Mouse (Mus musculus) heart, adult 2 months (tissue): ENCODE measurements at regions not wholly inside any gene's neighbourhood (a gene's known extent, or its start where the extent isn't known, plus 50 kb on each side); places are given as distances from the start of the nearest gene placed in this dataset.

Source experiments
- DNase-seq, 2 experiments: peaks; one replicate each; pipeline ENCODE4 v3.0.0; 2021
- H3K27ac ChIP-seq: fragments of 200-600 bp; 2 replicates; pipeline ENCODE4 v1.8.1; 2022
- H3K27me3 ChIP-seq: fragments of 200-500 bp; 2 replicates; pipeline ENCODE4 v1.6.1; 2012; ENCODE audit warnings: mild to moderate bottlenecking, low read length, inconsistent platforms, mixed read lengths; ENCODE audit not compliant: control insufficient read depth, insufficient read depth
- H3K36me3 ChIP-seq: fragments of 200-500 bp; 2 replicates; pipeline ENCODE4 v1.6.1; 2012; ENCODE audit warnings: low read length, inconsistent platforms; ENCODE audit not compliant: control insufficient read depth, insufficient read depth
- H3K4me1 ChIP-seq: fragments of 200-500 bp; 2 replicates; pipeline ENCODE4 v1.6.1; 2011; ENCODE audit warnings: low read length; ENCODE audit not compliant: control insufficient read depth, insufficient read depth
- H3K4me3 ChIP-seq: fragments of 200-600 bp; 2 replicates; pipeline ENCODE4 v1.8.1; 2022
- H3K79me2 ChIP-seq: fragments of 200-500 bp; replicated peaks from 2 replicates; pipeline ENCODE4 v1.6.1; 2012; ENCODE audit warnings: mild to moderate bottlenecking, inconsistent platforms, low read length, moderate library complexity, mixed read lengths; ENCODE audit not compliant: control insufficient read depth, insufficient read depth
- H3K9ac ChIP-seq: fragments of 200-500 bp; 2 replicates; pipeline ENCODE4 v1.6.1; 2012; ENCODE audit warnings: low read depth, mild to moderate bottlenecking, control low read depth, inconsistent platforms, low read length, mixed read lengths
- CTCF ChIP-seq: fragments of 200-600 bp; IDR thresholded peaks from 2 replicates; pipeline ENCODE4 v1.8.1; 2022; ENCODE audit warnings: antibody characterized with exemption, mild to moderate bottlenecking, moderate library complexity
- EP300 ChIP-seq: fragments of 200-500 bp; IDR thresholded peaks from 2 replicates; pipeline ENCODE4 v1.6.1; 2011; ENCODE audit warnings: low read depth, low read length, control low read depth; ENCODE audit not compliant: insufficient read depth
- POLR2A ChIP-seq: fragments of 200-500 bp; IDR thresholded peaks from 2 replicates; pipeline ENCODE4 v1.6.1; 2011; ENCODE audit warnings: mild to moderate bottlenecking, low read depth, low read length, control low read depth; ENCODE audit not compliant: insufficient read depth
- WGBS: fragments of 180-500 bp; shearing (Covaris S2); methylation state at CpG from one replicate; pipeline ENCODE4 v1.1.7; 2018; 5-methylcytosine and 5-hydroxymethylcytosine counted together
- intact Hi-C: fragments of 180-260 bp; cut with DNase I; formaldehyde crosslinking; loops from one replicate; pipeline ENCODE4 v1.15.1; 2025

DNA sequence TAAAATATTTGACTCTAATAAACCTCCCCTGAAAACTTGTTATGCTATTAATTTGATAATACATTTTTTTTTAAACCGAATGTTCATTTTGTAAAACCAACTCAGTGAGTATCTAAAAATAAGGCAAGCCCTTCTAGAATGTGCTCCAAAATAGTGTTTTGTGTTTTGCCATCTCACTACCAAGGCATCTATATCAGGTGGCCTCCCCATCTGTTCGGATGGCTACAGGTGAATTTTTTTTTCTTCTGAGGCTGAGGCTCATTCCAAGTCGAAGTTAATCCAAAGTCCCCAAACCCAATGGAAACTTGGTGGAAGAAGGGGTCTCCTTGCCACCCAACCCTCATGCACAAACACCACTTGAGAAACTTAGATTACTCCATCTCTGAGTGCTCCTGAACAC is 396.3 kb upstream of the 3110018I06Rik start:
- WGBS = 70% methylated on average over 3 of the region's 3 CpGs
- H3K4me1 ChIP-seq = no peaks in the 10 kb centered on the region
- no peak overlapping the region for H3K9ac ChIP-seq
- no peaks in the 10 kb centered on the region for H3K79me2 ChIP-seq
- TF ChIP-seq EP300 (no peak), POLR2A (no peak), CTCF (no peak)
- intact Hi-C loops = no loop called here
- H3K4me3 ChIP-seq = no peak overlapping the region
- DNase-seq = no peak
- no peak overlapping the region for H3K27ac ChIP-seq
- no peaks in the 10 kb centered on the region for H3K36me3 ChIP-seq
- H3K27me3 ChIP-seq = no peaks in the 10 kb centered on the region

DNA sequence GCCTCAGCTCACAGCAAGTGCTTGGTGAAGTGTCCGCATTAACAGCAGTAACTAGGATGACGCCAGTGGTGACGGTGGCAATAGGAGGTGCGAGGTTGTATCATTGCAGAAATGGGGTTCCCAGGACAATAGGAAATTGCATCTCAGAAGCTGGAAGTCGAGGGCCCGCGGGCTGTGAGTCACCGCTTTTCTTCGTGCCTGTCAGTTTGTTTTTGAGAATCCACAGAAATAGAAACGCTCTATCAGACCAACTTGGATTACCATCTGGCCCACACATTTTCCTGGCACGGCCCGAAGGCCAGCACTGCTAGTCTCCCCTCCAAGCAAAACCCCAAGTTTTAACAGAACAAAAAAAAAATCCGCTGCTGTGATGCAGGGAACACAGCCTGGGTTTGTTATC is 395.1 kb upstream of the 3110018I06Rik start:
- Histone ChIP-seq H3K27ac (no peak overlapping the region), H3K4me3 (no peak overlapping the region), H3K9ac (no peak overlapping the region), H3K36me3 (no peaks in the 10 kb centered on the region), H3K4me1 (no peaks in the 10 kb centered on the region), H3K79me2 (no peaks in the 10 kb centered on the region), H3K27me3 (no peaks in the 10 kb centered on the region)
- intact Hi-C loops = no loop called here
- DNase-seq = no peak
- no peak for TF ChIP-seq EP300
- no peak for TF ChIP-seq POLR2A
- no peak for TF ChIP-seq CTCF
- WGBS = 72% methylated on average over 13 of the region's 13 CpGs

DNA sequence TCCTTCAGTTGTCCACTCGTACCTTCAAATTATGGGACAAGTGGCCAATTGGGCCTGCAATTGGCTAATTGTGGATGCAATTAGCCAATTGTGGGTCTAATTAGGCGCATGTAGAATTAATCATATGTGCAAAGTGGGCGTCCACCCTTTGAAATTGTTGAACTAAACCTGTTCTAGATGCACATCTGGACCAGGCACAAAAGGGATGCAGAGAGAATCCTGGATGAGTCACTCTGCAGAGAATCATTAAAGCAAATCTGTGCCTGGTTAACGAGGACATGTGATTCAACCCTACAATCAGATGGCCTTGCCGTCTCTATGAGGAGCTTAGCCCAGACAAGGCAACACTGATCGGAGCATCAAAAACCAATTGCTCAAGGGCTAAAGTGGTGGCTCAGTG is 393.0 kb upstream of the 3110018I06Rik start:
- H3K27ac ChIP-seq = no peak overlapping the region
- WGBS = 78% methylated on average over 6 of the region's 6 CpGs
- TF ChIP-seq EP300 (no peak), POLR2A (no peak), CTCF (no peak)
- H3K27me3 ChIP-seq = no peaks in the 10 kb centered on the region
- H3K4me1 ChIP-seq = no peaks in the 10 kb centered on the region
- H3K4me3 ChIP-seq = no peak overlapping the region
- no peaks in the 10 kb centered on the region for H3K36me3 ChIP-seq
- no peak for DNase-seq
- H3K9ac ChIP-seq = no peak overlapping the region
- intact Hi-C loops = no loop called here
- H3K79me2 ChIP-seq = no peaks in the 10 kb centered on the region

DNA sequence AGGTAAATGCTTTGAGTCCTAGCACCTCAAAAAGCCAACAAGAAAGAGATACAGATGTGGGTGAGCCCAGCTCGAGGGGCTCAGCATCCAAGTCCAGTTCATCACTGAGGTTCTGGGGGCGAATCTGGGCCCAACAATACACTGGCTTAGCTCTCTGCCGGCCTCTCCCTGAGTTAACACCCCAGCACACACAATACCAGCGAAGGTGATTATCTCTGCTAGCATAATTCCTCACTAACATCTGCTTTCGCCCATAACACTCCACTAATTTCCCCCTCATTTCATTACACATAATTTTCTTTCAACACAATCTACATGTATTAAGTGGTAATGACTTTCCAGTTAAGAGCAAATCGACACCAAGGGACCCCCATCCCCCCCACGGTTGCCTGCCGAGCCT is 383.9 kb upstream of the 3110018I06Rik start:
- WGBS = 35% methylated on average over 8 of the region's 8 CpGs
- Histone ChIP-seq H3K79me2 (no peaks in the 10 kb centered on the region), H3K27ac (no peak overlapping the region), H3K4me1 (no peaks in the 10 kb centered on the region), H3K9ac (no peak overlapping the region), H3K4me3 (no peak overlapping the region), H3K36me3 (no peaks in the 10 kb centered on the region), H3K27me3 (no peaks in the 10 kb centered on the region)
- intact Hi-C loops = no loop called here
- TF ChIP-seq CTCF = no peak
- TF ChIP-seq POLR2A = no peak
- no peak for TF ChIP-seq EP300
- no peak for DNase-seq

DNA sequence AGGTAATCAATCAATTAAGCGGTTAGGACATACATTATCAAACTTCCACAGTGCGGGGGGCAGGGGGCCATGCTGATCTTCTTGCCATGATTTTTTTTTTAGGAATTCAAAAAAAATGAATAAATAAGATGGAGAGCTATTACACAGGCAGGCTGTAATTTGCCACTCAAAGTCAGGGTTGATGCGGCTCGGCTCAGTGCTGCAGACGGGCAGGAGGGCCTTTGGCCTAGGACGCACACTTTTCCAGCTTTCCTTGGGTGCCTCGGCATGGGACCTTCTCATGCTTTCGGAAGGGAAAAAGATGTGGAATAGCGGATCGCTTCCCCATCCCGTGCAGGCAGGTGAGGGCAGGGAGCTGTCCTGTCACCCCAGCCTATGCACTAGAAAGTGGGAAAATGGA is 383.4 kb upstream of the 3110018I06Rik start:
- no peak for DNase-seq
- intact Hi-C loops = no loop called here
- 60% methylated on average over 11 of the region's 11 CpGs for WGBS
- no peak overlapping the region for H3K4me3 ChIP-seq
- H3K36me3 ChIP-seq = no peaks in the 10 kb centered on the region
- no peak overlapping the region for H3K27ac ChIP-seq
- H3K79me2 ChIP-seq = no peaks in the 10 kb centered on the region
- TF ChIP-seq POLR2A = no peak
- no peak for TF ChIP-seq CTCF
- TF ChIP-seq EP300 = no peak
- H3K27me3 ChIP-seq = no peaks in the 10 kb centered on the region
- H3K4me1 ChIP-seq = no peaks in the 10 kb centered on the region
- H3K9ac ChIP-seq = no peak overlapping the region

DNA sequence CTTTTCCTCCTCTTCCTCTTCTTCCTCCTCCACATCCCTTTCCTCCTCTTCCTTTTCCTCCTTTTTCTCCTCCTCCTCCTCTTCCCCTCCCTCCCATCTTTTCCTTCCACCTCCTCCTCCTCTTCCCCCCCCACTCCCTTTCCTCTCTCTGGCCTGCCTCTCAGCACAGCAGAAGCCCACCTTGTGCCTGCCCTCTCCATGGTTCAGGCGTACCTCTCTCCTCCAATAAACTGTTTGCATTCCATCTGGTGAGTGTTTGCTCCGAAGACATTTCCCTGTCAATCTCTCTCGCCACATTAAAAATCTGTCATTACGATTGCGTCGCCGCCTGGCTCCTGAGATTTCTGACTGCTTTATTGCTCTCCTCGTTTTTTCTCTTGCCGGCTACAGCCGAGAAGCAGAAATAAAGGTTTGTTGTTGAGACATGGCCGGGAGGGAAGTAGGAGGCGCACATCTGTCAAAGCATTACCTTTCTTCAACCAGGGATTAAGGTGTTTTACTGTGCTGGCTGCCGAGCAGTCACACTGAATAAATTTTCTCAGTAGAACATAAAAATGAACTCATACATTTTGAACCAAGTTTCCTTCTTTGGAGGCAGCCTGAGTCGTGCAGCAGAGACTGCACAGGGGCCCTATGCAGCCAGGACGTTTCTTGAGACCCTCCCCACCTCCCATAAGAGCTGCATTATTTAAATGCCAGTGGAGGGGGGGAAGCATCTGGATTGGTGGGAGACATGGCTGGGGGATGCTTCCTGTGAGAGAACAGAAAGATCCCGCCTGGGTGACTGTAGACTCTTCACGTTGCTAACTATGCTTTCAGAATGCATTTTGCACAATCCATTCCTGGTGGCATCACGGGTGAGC is 376.3 kb upstream of the 3110018I06Rik start:
- Histone ChIP-seq H3K4me3 (no peak overlapping the region), H3K36me3 (no peaks in the 10 kb centered on the region), H3K4me1 (no peaks in the 10 kb centered on the region), H3K27me3 (no peaks in the 10 kb centered on the region), H3K9ac (no peak overlapping the region), H3K27ac (no peak overlapping the region), H3K79me2 (no peaks in the 10 kb centered on the region)
- no peak for DNase-seq
- 63% methylated on average over 18 of the region's 18 CpGs for WGBS
- no peak for TF ChIP-seq CTCF
- no peak for TF ChIP-seq EP300
- no peak for TF ChIP-seq POLR2A
- intact Hi-C loops = no loop called here

DNA sequence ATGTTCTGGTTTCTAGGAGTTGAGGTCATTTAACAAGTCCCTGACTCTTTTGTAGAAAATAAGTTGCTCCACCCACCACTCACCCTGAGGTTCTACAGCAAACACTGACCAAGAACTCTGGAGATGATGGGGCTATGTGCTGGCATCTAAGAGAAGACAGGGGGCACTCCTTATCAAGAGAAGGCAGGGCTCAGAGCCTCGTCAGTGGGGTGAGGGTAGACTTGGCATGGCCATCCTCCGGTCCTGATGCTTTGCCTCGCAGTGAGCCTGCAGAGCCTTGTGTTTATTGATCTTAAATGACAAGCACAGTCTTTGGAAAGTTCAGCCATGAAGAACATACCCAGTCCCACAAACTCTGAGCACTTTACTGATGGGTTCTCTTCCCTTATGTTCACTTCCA is 370.1 kb upstream of the 3110018I06Rik start:
- Histone ChIP-seq H3K27ac (no peak overlapping the region), H3K79me2 (no peaks in the 10 kb centered on the region), H3K9ac (no peak overlapping the region), H3K27me3 (no peaks in the 10 kb centered on the region), H3K4me1 (no peaks in the 10 kb centered on the region), H3K4me3 (no peak overlapping the region), H3K36me3 (no peaks in the 10 kb centered on the region)
- TF ChIP-seq POLR2A (no peak), CTCF (no peak), EP300 (no peak)
- DNase-seq = no peak
- WGBS = 72% methylated on average over 3 of the region's 3 CpGs
- intact Hi-C loops = no loop called here
